Mouse (Mus musculus) embryonic fibroblast, embryonic 13.5 days (primary cell): ENCODE measurements around the gene Stat3.

Source experiments
- CTCF ChIP-seq: IDR thresholded peaks from 2 replicates; pipeline ENCODE4 v1.5.1; 2011; ENCODE audit warnings: mild to moderate bottlenecking, control low read depth, low read length, moderate library complexity, borderline replicate concordance; ENCODE audit not compliant: insufficient read depth
- POLR2A ChIP-seq: IDR thresholded peaks from 2 replicates; pipeline ENCODE4 v1.6.1; 2011; ENCODE audit warnings: low read depth, mild to moderate bottlenecking, control low read depth, low read length, moderate library complexity

DNA sequence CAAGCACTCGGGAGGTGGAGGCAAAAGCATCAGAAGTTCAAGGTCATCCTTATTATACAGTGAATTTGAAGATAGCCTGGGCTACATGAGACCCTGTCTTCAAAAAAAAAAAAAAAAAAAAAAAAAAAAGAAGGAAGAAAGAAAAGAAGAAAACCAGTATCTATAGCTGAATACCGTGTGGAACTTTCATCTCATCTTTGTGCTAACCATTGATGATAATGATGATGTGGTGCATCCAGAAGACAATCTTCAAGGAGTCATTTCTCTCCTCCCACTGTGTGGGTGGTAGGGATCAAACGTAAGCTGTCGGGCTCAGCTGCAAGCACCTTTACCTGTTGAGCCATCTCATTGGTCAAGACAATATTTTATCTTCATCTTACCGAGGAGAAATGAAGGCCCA lies 21.3 kb downstream of the Stat3 start:
- no peak for TF ChIP-seq CTCF
- no peak for TF ChIP-seq POLR2A
